Mouse (Mus musculus) ES-E14 (cell line): Measurements from ENCODE around the gene Rmnd5b. TPM values are rescaled to one million over a fixed set of nuclear protein-coding genes. Genes with fewer than 3 reads are reported as not detected.

ENCODE experiments used
- DNase-seq: peaks from one replicate; pipeline ENCODE4 v3.0.0-alpha.2; 2013; ENCODE audit warnings: low read depth, low spot score
- H3K27ac ChIP-seq: 2 replicates; pipeline ENCODE4 v1.5.1; 2012; ENCODE audit warnings: low read depth, mild to moderate bottlenecking, low read length, moderate library complexity, mixed read lengths; ENCODE audit not compliant: poor library complexity, insufficient read depth, severe bottlenecking
- H3K36me3 ChIP-seq: 2 replicates; pipeline ENCODE4 v1.6.1; 2012; ENCODE audit warnings: mild to moderate bottlenecking, low read length, moderate library complexity, mixed read lengths; ENCODE audit not compliant: control insufficient read depth, poor library complexity, insufficient read depth, severe bottlenecking
- H3K4me1 ChIP-seq, 2 experiments: fragments of 150-350 bp in 1 of 2; sonication (generic) in 1 of 2; 2 replicates each; pipeline ENCODE4 v1.6.1; 2012; ENCODE audit warnings: low read length in 2 of 2, mild to moderate bottlenecking in 1 of 2, mixed read lengths in 1 of 2; ENCODE audit not compliant: control insufficient read depth in 2 of 2, insufficient read depth in 2 of 2, poor library complexity in 1 of 2
- H3K4me3 ChIP-seq, 2 experiments: fragments of 150-350 bp in 1 of 2; sonication (generic) in 1 of 2; 2 replicates each; pipeline ENCODE4 v1.5.1; 2012; ENCODE audit warnings: low read length in 2 of 2, low read depth in 1 of 2, mild to moderate bottlenecking in 1 of 2, mixed read lengths in 1 of 2; ENCODE audit not compliant: insufficient read depth in 1 of 2, poor library complexity in 1 of 2, severe bottlenecking in 1 of 2
- H3K9ac ChIP-seq: 2 replicates; pipeline ENCODE4 v1.6.1; 2012; ENCODE audit warnings: low read depth, mild to moderate bottlenecking, low read length, mixed read lengths; ENCODE audit not compliant: poor library complexity, insufficient read depth, severe bottlenecking
- H3K9me3 ChIP-seq: fragments of 150-350 bp; sonication (generic); 2 replicates; pipeline ENCODE4 v1.6.1; 2012; ENCODE audit warnings: low read depth, mild to moderate bottlenecking, low read length; ENCODE audit not compliant: control insufficient read depth, insufficient read depth
- CHD2 ChIP-seq: IDR thresholded peaks from 2 replicates; pipeline ENCODE4 v1.6.1; 2014; ENCODE audit warnings: mild to moderate bottlenecking, low read depth, low read length, inconsistent platforms
- HCFC1 ChIP-seq: IDR thresholded peaks from 2 replicates; pipeline ENCODE4 v1.6.1; 2012; ENCODE audit warnings: low read length, inconsistent platforms, borderline replicate concordance; ENCODE audit not compliant: insufficient read depth
- MAFK ChIP-seq: IDR thresholded peaks from 2 replicates; pipeline ENCODE4 v1.6.1; 2014; ENCODE audit warnings: mild to moderate bottlenecking, low read depth, low read length, inconsistent platforms; ENCODE audit not compliant: insufficient read depth
- ZC3H11A ChIP-seq: IDR thresholded peaks from 2 replicates; pipeline ENCODE4 v1.6.1; 2012; ENCODE audit warnings: low read depth, mild to moderate bottlenecking, inconsistent platforms, low read length, borderline replicate concordance
- ZNF384 ChIP-seq: IDR thresholded peaks from 2 replicates; pipeline ENCODE4 v1.6.1; 2012; ENCODE audit warnings: low read depth, low read length, inconsistent platforms
- in situ Hi-C, 2 experiments: fragments of 600-800 bp; cut with MboI; formaldehyde crosslinking; loops; one replicate each; pipeline ENCODE4 v1.15.1; 2025; ENCODE audit warnings: low sequenced_read_pairs in 2 of 2, inconsistent platforms in 1 of 2; ENCODE audit not compliant: unreplicated experiment in 2 of 2
- total RNA-seq: library from RNA; depleted of rRNA; stranded (reverse); fragments of 300-350 nt; gene quantifications from 2 replicates; pipeline ENCODE4 v1.2.3, GENCODE M21; 2012

Rmnd5b gene
- total RNA-seq, 1 experiment = 41.1 TPM

DNA sequence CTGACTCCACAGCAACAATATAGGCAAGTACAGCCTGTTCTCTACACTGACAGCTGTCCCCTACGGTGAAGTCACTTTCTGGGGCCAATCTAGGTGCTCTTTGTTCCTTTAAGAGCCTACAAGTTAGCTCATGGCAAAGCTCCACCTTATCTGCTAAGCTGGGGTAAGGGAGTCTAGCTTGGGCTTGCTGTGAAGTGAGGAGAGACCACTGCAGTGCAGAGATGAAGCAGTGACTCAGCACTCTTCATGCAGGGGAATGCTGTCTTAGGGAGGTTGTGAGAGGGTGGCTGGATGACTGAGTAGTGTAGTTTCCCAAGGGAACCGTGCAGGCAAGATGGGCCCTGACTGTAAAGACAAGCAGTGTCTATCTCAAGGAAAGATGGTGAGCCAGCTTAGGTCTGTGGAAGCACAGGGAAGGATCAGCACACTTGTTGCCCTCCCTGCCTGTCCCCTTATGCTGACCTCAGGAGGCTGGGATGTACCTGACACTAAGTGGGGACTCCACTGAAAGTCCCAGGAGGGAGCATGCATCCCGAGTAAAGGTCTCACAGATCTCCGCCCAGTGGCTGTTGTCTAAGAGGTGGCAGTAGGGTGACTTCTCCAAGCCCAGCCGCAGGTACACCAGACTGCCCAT is 10.4 kb downstream of the Rmnd5b start:
- peaks cover 78% of the 10 kb centered on the region for H3K36me3 ChIP-seq
- in situ Hi-C loops = no loop called here
- peak overlapping the region; percentile 76 for H3K27ac ChIP-seq
- DNase-seq = no peak
- H3K9me3 ChIP-seq = no peaks in the 10 kb centered on the region
- peaks cover 0 to 17% of the 10 kb centered on the region in 2 experiments; a peak in 2 of 4 replicates for H3K4me1 ChIP-seq
- H3K9ac ChIP-seq = no peak overlapping the region
- TF ChIP-seq ZNF384 = no peak
- TF ChIP-seq HCFC1 = no peak
- TF ChIP-seq CHD2 = no peak
- TF ChIP-seq ZC3H11A = no peak
- TF ChIP-seq MAFK = peak; percentile 79
- H3K4me3 ChIP-seq = no peak overlapping the region

DNA sequence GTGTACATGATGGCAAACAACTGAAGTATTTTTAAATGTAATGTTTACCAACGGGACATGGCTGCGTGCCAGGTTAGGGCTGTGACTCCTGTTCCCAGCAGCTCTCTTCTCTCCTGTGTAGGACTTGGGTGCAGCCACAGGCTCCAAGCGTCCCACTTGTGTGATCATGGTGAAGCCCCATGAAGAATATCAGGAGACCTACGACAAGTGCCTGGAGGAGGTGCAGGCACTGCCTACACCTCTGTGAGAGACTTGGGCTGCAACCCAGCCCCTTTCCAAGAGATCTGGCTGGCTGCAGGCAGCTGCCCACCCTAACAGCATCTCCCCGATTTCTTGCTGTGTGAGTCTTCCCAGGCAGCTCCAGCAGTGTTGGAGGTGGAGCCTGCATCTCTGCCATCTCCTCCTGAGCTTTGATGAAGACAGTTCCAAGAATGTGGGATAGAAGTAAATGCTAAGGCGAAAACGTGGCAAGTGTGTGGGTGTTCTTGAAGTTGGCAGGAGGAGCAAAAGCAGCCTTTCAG is 12.7 kb downstream of the Rmnd5b start:
- H3K9ac ChIP-seq = no peak overlapping the region
- peaks cover 0 to 16% of the 10 kb centered on the region in 2 experiments; a peak in 2 of 4 replicates for H3K4me1 ChIP-seq
- TF ChIP-seq ZNF384 (no peak), HCFC1 (no peak), CHD2 (no peak), ZC3H11A (no peak), MAFK (no peak)
- peaks cover 66% of the 10 kb centered on the region for H3K36me3 ChIP-seq
- H3K4me3 ChIP-seq = no peak overlapping the region
- in situ Hi-C loops = no loop called here
- no peaks in the 10 kb centered on the region for H3K9me3 ChIP-seq
- DNase-seq = no peak
- H3K27ac ChIP-seq = no peak overlapping the region

DNA sequence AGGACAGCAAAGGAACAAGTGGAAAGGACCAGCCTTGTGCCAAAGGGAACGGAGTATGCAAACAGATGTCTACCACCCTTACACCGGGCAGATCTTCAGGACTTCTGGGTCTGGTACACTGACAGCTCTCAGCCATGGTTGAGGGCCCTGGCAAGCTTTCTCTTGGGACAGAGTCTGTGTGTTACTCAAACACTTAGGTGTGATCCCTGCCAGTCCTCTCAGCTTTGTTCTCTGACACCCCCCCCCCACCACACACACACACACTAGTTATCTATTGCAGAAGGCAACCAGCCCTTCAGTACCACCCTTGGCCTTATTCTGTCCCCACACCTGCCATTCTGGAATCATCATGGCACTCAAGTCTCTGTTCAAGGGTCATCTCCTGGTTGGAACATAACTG is 13.9 kb downstream of the Rmnd5b start:
- no peak for DNase-seq
- Histone ChIP-seq H3K4me3 (peak overlapping the region in 1 of 2 experiments; percentile 95; a peak in 1 of 4 replicates), H3K4me1 (peaks cover 0 to 16% of the 10 kb centered on the region in 2 experiments; a peak in 2 of 4 replicates), H3K9me3 (no peaks in the 10 kb centered on the region), H3K27ac (0 out of 2 replicates have a peak overlapping the region, but pooled peaks have one; percentile 4), H3K9ac (no peak overlapping the region), H3K36me3 (peaks cover 53% of the 10 kb centered on the region)
- in situ Hi-C loops = no loop called here
- no peak for TF ChIP-seq ZC3H11A
- no peak for TF ChIP-seq ZNF384
- TF ChIP-seq HCFC1 = no peak
- no peak for TF ChIP-seq CHD2
- no peak for TF ChIP-seq MAFK

DNA sequence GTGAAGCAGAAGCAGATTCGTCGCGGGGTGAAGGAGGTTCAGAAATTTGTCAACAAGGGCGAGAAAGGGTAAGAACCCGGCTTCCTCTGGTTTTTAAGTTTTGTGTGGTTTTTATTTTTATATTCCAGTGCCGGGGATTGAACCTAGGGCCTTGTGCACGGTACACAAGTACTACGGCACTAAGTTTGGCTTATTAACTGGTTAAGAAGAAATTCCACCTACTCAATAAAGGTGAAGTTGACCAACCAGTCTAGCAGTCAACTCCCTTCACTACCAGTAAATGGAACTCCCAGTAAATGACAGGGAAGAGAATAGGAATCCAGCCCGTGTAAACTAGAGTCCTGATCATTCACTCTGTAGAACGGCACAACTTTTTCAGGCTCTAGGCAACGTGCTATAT is 15.6 kb downstream of the Rmnd5b start:
- Histone ChIP-seq H3K9ac (peak overlapping the region; percentile 99), H3K36me3 (peaks cover 39% of the 10 kb centered on the region), H3K27ac (peak overlapping the region; percentile 84), H3K4me1 (peaks cover 0 to 9% of the 10 kb centered on the region in 2 experiments; a peak in 2 of 4 replicates), H3K4me3 (peak overlapping the region; percentile 94 to 95), H3K9me3 (no peaks in the 10 kb centered on the region)
- in situ Hi-C loops = no loop called here
- no peak for DNase-seq
- no peak for TF ChIP-seq ZC3H11A
- no peak for TF ChIP-seq HCFC1
- TF ChIP-seq CHD2 = no peak
- no peak for TF ChIP-seq MAFK
- TF ChIP-seq ZNF384 = no peak
